Mouse (Mus musculus): ENCODE measurements around the gene Fbxo24.
A peak's percentile ranks its signal among the peaks of the same experiment; 100 is the strongest.

Gene Fbxo24

DNA sequence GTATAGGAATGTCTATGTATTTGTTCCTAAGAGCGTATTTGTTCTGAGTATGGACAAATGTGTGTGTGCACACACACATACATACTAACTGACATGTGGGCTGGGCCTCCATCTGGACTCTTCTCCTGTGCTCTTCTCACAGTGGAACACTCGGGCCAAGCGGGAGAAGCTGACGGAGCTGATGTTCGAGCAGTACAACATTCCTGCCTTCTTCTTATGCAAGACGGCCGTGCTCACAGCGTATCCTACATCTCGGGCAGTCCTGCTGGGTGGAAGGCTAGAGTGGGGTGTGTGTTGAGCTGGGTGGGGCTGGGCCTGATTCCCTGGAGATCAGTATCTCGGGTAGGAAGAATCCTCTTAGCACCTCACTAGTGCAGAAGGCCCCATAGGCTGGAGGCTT lies 65.8 kb downstream of the Fbxo24 start:
- peak; percentile 39 for DNase-seq (ENCODE audit: low read depth, low spot score)
